Mouse (Mus musculus) bone marrow, adult 2 months (tissue): ENCODE measurements at regions not wholly inside any gene's neighbourhood (a gene's known extent, or its start where the extent isn't known, plus 50 kb on each side); places are given as distances from the start of the nearest gene placed in this dataset.
A peak's percentile ranks its signal among the peaks of the same experiment; 100 is the strongest.

ENCODE experiments used
- H3K27ac ChIP-seq: fragments of 200-500 bp; 2 replicates; pipeline ENCODE4 v1.5.1; 2012; ENCODE audit warnings: low read depth, mild to moderate bottlenecking, control low read depth, inconsistent platforms, low read length; ENCODE audit not compliant: control insufficient read depth, poor library complexity, insufficient read depth
- H3K4me1 ChIP-seq: fragments of 200-500 bp; 2 replicates; pipeline ENCODE4 v1.6.1; 2011; ENCODE audit warnings: low read length; ENCODE audit not compliant: control insufficient read depth, insufficient read depth
- H3K4me3 ChIP-seq: fragments of 200-500 bp; replicated peaks from 2 replicates; pipeline ENCODE3; 2011; ENCODE audit warnings: mild to moderate bottlenecking, low read depth, low read length, control low read depth; ENCODE audit not compliant: control insufficient read depth
- CTCF ChIP-seq: fragments of 200-500 bp; IDR thresholded peaks from 2 replicates; pipeline ENCODE4 v1.5.1; 2011; ENCODE audit warnings: low read length, control low read depth; ENCODE audit not compliant: control insufficient read depth, insufficient read depth
- POLR2A ChIP-seq: fragments of 200-500 bp; IDR thresholded peaks from 2 replicates; pipeline ENCODE4 v1.6.1; 2011; ENCODE audit warnings: low read depth, mild to moderate bottlenecking, control low read depth, low read length, borderline replicate concordance; ENCODE audit not compliant: control insufficient read depth
- WGBS: fragments of 180-500 bp; shearing (Covaris S2); methylation state at CpG from one replicate; pipeline ENCODE4 v1.1.7; 2018; 5-methylcytosine and 5-hydroxymethylcytosine counted together

- 76% methylated on average over 3 of the region's 3 CpGs for WGBS
- Histone ChIP-seq H3K4me1 (peaks cover 5% of the 10 kb centered on the region), H3K27ac (no peak overlapping the region), H3K4me3 (no peak overlapping the region)
- peak; percentile 19; the same call in 1 of the 2 replicates for TF ChIP-seq CTCF
- no peak for TF ChIP-seq POLR2A
Observed at GRCm38 (mm10) chr2:11396835-11397234, 157.0 kb downstream of the Pfkfb3 start.

DNA sequence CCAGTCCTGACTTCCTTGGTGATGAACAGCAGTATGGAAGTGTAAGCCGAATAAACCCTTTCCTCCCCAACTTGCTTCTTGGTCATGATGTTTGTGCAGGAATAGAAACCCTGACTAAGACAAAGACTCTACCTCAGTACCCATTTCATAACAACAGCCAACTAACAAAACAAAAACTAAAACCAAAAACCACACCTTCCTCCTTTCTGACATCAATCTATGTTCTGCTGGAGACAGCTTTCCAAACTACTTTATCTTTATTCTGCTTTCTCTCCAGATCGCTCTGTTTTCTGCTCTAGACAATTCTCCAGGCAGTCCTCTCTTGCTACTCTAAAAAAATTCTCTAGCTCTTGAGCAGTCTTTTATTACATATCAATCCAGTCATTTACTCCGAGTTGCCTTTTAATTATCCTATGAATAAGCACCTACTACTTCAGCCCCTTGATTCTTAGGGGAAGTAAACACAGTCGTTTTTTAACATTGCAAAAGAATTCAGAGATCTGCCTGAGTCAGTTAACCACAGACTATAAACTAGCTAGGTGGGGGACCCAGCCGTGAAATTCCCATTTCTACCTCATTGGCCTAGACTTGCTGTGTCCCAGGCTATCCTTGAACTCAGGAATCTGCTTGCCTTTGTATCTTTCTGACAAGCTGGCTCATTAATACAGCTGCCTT lies 159.1 kb downstream of the Pfkfb3 start:
- Histone ChIP-seq H3K27ac (peak overlapping the region; percentile 15; the same call in 1 of the 2 replicates), H3K4me1 (peaks cover 5% of the 10 kb centered on the region), H3K4me3 (no peak overlapping the region)
- no peak for TF ChIP-seq CTCF
- TF ChIP-seq POLR2A, result no peak
- 4% methylated on average over 5 of the region's 5 CpGs for WGBS

DNA sequence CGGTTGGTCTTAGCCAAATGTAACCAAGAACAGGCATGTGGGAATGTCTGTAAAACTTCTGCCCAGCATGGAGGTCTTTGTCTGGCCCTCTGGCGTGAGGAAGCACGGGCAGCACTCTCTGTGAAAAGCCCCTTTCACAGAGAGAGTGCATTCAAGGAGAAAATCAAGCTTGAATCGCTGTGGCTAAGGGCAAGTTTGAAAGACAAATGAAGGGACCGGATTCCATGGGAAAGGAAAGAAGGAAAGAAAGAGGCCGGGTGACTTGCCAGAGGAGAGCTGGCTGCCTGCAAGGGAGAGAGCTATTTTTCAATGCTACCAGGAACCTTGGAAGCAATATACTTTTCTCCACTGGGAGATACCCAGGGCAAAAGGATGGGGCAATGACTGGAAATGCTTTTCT lies 162.2 kb downstream of the Pfkfb3 start:
- no peak overlapping the region for H3K27ac ChIP-seq
- no peak for TF ChIP-seq POLR2A
- TF ChIP-seq CTCF, result no peak
- 80% methylated on average over 6 of the region's 6 CpGs for WGBS
- H3K4me3 ChIP-seq, result no peak overlapping the region
- peaks cover 5% of the 10 kb centered on the region for H3K4me1 ChIP-seq

DNA sequence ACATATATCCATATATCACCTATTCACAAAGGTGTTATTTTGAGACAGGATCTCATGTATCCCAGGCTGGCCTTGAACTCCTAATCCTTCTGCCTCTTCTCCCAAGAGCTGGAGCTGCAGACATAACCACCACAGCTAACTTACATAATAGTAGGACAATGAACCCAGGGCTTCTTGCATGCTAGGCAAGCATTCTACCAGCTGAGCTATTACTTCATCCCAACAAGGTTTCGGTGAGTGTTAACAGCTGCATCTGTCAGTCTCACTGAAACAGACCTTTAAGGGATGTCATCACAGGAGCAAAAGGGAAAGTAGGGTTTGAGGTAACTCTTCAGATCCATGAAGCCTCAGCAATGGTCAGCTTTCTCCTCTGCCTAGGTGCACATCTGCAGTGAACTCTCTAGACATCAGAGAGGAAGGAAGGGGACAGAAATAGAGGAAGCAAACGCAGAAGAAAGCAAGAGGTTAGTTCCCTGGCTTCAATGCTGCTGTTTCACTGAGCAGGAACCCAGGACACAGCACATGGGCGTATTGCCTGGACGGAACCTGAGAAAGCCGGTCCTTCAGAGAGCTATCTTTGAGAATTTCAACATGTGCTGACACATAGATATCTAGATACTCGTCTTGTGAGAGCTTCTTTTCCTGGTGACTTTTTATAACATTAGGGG lies 163.1 kb downstream of the Pfkfb3 start:
- no peak overlapping the region for H3K4me3 ChIP-seq
- 6% methylated on average over 6 of the region's 6 CpGs for WGBS
- H3K27ac ChIP-seq, result peak overlapping the region; percentile 27; the same call in 1 of the 2 replicates

DNA sequence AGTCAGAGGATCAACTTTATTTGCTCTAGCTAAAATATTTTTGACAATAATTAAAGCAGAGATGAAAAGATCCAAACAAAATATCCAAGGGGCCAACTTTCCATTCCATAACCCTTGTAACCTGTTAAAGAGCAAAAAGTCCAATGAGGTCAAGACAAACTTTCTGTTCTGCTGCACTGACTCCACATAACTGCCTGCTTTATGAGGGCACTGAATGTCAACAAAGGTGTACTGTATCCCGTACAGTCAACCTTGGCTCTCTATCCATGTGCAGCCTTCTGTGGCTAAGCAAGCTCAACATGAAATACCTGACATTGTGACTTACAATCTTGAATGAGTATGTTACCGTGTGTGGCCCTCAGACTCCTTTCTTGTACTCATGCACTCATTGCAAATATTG lies 166.3 kb downstream of the Pfkfb3 start:
- Histone ChIP-seq H3K4me1 (no peaks in the 10 kb centered on the region; the same call in 1 of the 2 replicates), H3K4me3 (no peak overlapping the region), H3K27ac (no peak overlapping the region)
- TF ChIP-seq POLR2A, result no peak
- TF ChIP-seq CTCF, result no peak
- 80% methylated on average over 2 of the region's 2 CpGs for WGBS

More for the DNA sequence above, 163.1 kb downstream of the Pfkfb3 start:
- TF ChIP-seq CTCF (no peak), POLR2A (no peak)
- peaks cover 4% of the 10 kb centered on the region for H3K4me1 ChIP-seq

- Histone ChIP-seq H3K4me1 (no peaks in the 10 kb centered on the region; the same call in 1 of the 2 replicates), H3K27ac (no peak overlapping the region), H3K4me3 (no peak overlapping the region)
- 15% methylated on average over 2 of the region's 2 CpGs for WGBS
- no peak for TF ChIP-seq CTCF
- TF ChIP-seq POLR2A, result no peak
Observed at GRCm38 (mm10) chr2:11383815-11384214, 170.1 kb downstream of the Pfkfb3 start.

GRCm38 (mm10) chr2:11377213-11377612 lies 176.7 kb downstream of the Pfkfb3 start:
- WGBS, result 16% methylated on average over 2 of the region's 2 CpGs
- H3K27ac ChIP-seq, result no peak overlapping the region
- TF ChIP-seq CTCF (no peak), POLR2A (no peak)
- H3K4me1 ChIP-seq, result peaks cover 6% of the 10 kb centered on the region
- H3K4me3 ChIP-seq, result no peak overlapping the region

- TF ChIP-seq CTCF (no peak), POLR2A (no peak)
- no peak overlapping the region for H3K27ac ChIP-seq
- WGBS, result 45% methylated on average over 10 of the region's 10 CpGs
- peaks cover 6% of the 10 kb centered on the region for H3K4me1 ChIP-seq
- H3K4me3 ChIP-seq, result no peak overlapping the region
Observed at GRCm38 (mm10) chr2:11375726-11376454, 178.0 kb downstream of the Pfkfb3 start.
